Mouse (Mus musculus): ENCODE data around the gene Hist1h2ai.

DNA sequence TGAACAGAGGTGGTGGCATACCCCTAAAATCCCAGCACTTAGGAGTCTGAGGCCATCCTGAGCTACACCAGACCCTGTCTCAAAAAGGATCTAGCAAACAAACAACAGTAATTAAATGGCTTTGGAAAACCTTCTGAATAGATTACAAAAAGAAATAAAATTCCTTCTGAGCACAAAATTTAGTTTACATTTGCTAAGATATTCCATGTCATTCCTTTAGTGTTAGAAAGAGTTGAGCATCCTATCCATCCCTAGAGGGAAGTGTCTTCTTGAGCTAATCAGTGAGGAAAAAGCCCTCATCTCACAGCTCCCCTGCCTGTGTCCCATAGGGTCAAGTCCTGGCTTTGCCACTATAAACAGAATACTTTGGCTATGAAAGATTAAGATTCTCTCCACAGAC, 18.4 kb upstream of the Hist1h2ai start, which contains the start of gene Olfr1359:
- no peak for TF ChIP-seq CTCF (conservative IDR thresholded peaks at IDR 0.05; ENCODE audit: low read length)
- TF ChIP-seq POU5F1 (IDR thresholded peaks at IDR 0.05; ENCODE audit: borderline replicate concordance, low read length) = no peak
